Mouse (Mus musculus): Measurements from ENCODE around the gene Nuak2. TPM values are rescaled to one million over a fixed set of nuclear protein-coding genes. Genes with fewer than 3 reads are reported as not detected.

Gene Nuak2
- polyA plus RNA-seq, 1 experiment from 2014 or later = 6.0 TPM

DNA sequence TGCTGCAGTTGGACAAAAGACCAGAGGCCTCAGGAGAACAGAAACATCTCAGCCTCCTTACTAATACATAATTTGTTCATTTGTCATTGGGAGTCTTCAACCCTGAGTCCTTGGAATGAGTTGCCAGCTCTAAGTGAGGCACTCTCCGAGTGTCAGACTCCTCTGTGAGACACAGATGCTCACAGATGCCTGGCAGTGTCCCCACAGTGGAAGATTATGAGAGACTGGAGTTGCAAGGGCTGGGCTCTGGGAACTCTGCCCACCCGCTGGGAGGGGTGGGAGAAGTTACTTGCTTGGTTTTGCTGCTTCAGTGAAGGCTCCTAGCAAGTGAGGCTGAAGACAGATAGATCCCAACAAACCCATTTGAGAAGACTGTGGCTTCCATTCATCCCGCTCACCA lies 19.9 kb upstream of the Nuak2 start:
- TF ChIP-seq CTCF (IDR thresholded peaks at IDR 0.05; ENCODE audit: low read depth) (no peak), EP300 (IDR thresholded peaks at IDR 0.05; ENCODE audit: low read depth) (no peak)
- Histone ChIP-seq H3K4me2 (ENCODE audit: low read depth, low read length) (no peak overlapping the region), H3K4me1 (ENCODE audit: insufficient read depth) (peaks cover 7% of the 10 kb centered on the region), H3K36me3 (replicated peaks; ENCODE audit: insufficient read depth, low read length) (no peaks in the 10 kb centered on the region), H3K9ac (replicated peaks) (no peak overlapping the region), H3K9me3 (ENCODE audit: low read length) (no peaks in the 10 kb centered on the region), H3K27me3 (ENCODE audit: insufficient read depth, low read length) (peaks cover 39% of the 10 kb centered on the region), H3K27ac (ENCODE audit: low read depth) (no peak overlapping the region), H3K4me3 (ENCODE audit: low read depth, low read length) (no peak overlapping the region)
- WGBS (ENCODE audit: insufficient replicate concordance) = 70% methylated on average over 3 of the region's 3 CpGs
- no peak for DNase-seq
- ATAC-seq = no peak

DNA sequence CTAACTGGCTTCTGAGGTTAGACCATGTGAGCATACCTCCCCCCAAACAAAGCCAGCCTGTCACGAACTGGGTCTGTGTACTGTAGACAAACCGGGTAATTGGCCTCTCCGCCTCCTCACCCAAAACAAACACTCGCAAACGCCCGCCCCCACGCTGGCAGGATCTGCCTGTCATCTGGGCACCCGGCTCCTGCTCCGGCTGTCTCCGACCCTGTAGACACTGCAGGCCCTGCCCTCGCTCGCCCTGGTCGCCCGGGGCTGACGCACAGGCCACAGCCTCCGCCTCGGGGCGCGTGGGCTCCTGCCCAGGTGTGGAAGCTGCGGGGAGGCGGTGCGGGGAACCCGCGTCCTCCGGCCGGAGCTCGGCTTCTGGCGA lies 17.5 kb upstream of the Nuak2 start, which contains the start of gene Klhdc8a:
Gene Klhdc8a (plus strand): TSS at position 202 of the 376 bp plus-strand sequence.
- TF ChIP-seq CTCF (IDR thresholded peaks at IDR 0.05; ENCODE audit: low read depth) (no peak), EP300 (IDR thresholded peaks at IDR 0.05; ENCODE audit: low read depth) (no peak)
- ATAC-seq = peak; percentile 87
- Histone ChIP-seq H3K36me3 (replicated peaks; ENCODE audit: insufficient read depth, low read length) (no peaks in the 10 kb centered on the region), H3K9me3 (ENCODE audit: low read length) (no peaks in the 10 kb centered on the region), H3K27ac (ENCODE audit: low read depth) (peak within 1 kb of the TSS; percentile 44; the same call in 1 of the 2 replicates), H3K4me3 (ENCODE audit: low read depth, low read length) (peak within 1 kb of the TSS; percentile 58), H3K4me2 (ENCODE audit: low read depth, low read length) (peak within 1 kb of the TSS; percentile 78), H3K9ac (replicated peaks) (peak within 1 kb of the TSS; percentile 61), H3K4me1 (ENCODE audit: insufficient read depth) (peaks cover 5% of the 10 kb centered on the region), H3K27me3 (ENCODE audit: insufficient read depth, low read length) (peaks cover 43% of the 10 kb centered on the region)
- WGBS (ENCODE audit: insufficient replicate concordance) = 2% methylated on average over 28 of the region's 28 CpGs
- DNase-seq = peak; percentile 76

DNA sequence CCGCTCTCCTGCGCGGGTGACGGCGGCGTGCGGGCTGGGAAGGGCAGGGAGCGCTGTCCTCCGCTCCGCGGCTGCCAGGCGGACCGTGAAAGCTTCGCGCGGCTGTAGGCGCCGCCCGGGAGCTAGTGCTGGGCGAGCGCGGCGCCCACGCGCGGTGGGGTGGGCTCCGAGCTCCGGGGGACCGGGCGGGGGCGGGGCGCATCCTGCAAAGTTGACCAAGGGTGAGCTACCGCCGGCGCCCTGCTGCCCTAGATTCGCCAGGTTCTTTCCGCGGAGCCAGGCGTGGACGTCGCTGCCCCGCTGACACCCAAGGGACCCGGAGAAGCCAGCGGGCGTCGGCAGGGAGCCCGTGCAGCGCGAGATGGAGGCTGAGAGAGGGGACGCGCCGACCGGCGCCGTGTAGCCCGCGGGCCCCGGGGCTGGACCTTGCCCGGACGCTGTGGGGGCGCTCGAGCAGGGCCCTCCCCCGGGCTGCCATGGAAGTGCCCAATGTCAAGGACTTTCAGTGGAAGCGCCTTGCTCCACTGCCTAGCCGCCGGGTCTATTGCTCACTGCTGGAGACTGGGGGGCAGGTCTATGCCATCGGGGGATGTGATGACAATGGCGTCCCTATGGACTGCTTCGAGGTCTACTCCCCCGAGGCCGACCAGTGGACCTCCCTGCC lies 17.0 kb upstream of the Nuak2 start:
- Histone ChIP-seq H3K4me1 (ENCODE audit: insufficient read depth) (peaks cover 5% of the 10 kb centered on the region), H3K36me3 (replicated peaks; ENCODE audit: insufficient read depth, low read length) (no peaks in the 10 kb centered on the region), H3K4me3 (ENCODE audit: low read depth, low read length) (peak overlapping the region; percentile 58), H3K27ac (ENCODE audit: low read depth) (peak overlapping the region; percentile 44; the same call in 1 of the 2 replicates), H3K4me2 (ENCODE audit: low read depth, low read length) (peak overlapping the region; percentile 78), H3K9ac (replicated peaks) (peak overlapping the region; percentile 61), H3K9me3 (ENCODE audit: low read length) (no peaks in the 10 kb centered on the region), H3K27me3 (ENCODE audit: insufficient read depth, low read length) (peaks cover 43% of the 10 kb centered on the region)
- ATAC-seq (peak; percentile 57), DNase-seq (peak; percentile 43)
- WGBS (ENCODE audit: insufficient replicate concordance) = 2% methylated on average over 56 of the region's 71 CpGs
- TF ChIP-seq CTCF (IDR thresholded peaks at IDR 0.05; ENCODE audit: low read depth) = no peak
- no peak for TF ChIP-seq EP300 (IDR thresholded peaks at IDR 0.05; ENCODE audit: low read depth)

DNA sequence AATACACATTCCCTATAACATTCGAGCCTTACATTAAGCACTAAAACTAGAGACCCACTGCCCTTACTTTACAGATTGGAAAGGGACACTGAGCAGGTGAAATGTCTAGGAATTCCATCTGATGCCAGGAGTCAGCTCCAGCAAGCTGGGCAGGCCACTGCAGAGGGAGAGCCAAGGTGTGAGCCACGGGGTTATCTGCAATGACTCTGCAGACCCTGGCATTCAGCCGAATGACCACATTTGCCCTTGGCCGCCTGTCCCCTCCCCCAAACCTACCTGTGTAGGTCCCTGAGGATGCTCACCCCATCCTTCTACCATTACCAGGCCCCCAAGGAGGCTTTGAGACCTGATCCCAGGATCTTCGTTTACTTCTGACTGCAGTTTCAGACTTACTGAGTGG lies 16.2 kb upstream of the Nuak2 start:
- TF ChIP-seq CTCF (IDR thresholded peaks at IDR 0.05; ENCODE audit: low read depth) = no peak
- TF ChIP-seq EP300 (IDR thresholded peaks at IDR 0.05; ENCODE audit: low read depth) = no peak
- Histone ChIP-seq H3K4me3 (ENCODE audit: low read depth, low read length) (no peak overlapping the region), H3K9me3 (ENCODE audit: low read length) (no peaks in the 10 kb centered on the region), H3K9ac (replicated peaks) (no peak overlapping the region), H3K4me1 (ENCODE audit: insufficient read depth) (peaks cover 5% of the 10 kb centered on the region), H3K27me3 (ENCODE audit: insufficient read depth, low read length) (peaks cover 43% of the 10 kb centered on the region), H3K4me2 (ENCODE audit: low read depth, low read length) (no peak overlapping the region), H3K27ac (ENCODE audit: low read depth) (no peak overlapping the region), H3K36me3 (replicated peaks; ENCODE audit: insufficient read depth, low read length) (no peaks in the 10 kb centered on the region)
- DNase-seq (no peak), ATAC-seq (no peak)
- WGBS (ENCODE audit: insufficient replicate concordance) = 72% methylated on average over 5 of the region's 5 CpGs

DNA sequence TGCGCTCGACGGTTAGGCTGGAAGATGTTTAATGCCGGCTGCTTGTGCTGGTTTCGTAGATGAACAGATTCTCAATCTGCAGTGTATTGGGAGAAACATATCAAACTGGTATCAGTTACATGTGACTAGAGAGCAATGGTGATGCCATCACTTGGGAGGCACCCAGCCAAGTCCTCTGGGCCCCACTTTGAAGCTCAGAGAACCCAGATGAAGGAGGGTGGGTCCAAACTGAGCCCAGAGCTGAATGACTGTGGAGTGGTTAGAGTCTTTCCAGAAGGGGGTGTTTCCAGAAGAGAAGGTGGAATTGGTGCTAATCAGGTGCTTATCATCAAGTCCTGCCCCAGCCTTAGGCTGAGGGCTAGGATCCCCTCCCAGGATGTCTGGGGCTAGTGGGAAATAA lies 14.7 kb upstream of the Nuak2 start:
- TF ChIP-seq CTCF (IDR thresholded peaks at IDR 0.05; ENCODE audit: low read depth) = no peak
- whole genome bisulfite sequencing (ENCODE audit: insufficient replicate concordance) = 90% methylated on average over 5 of the region's 5 CpGs
- no peak overlapping the region for H3K9ac ChIP-seq (replicated peaks)
- no peaks in the 10 kb centered on the region for H3K9me3 ChIP-seq (ENCODE audit: low read length)
- H3K27ac ChIP-seq (ENCODE audit: low read depth) = no peak overlapping the region
- ATAC-seq (no peak), DNase-seq (no peak)
- H3K4me3 ChIP-seq (ENCODE audit: low read depth, low read length) = no peak overlapping the region
- peaks cover 5% of the 10 kb centered on the region for H3K4me1 ChIP-seq (ENCODE audit: insufficient read depth)
- no peaks in the 10 kb centered on the region for H3K36me3 ChIP-seq (replicated peaks; ENCODE audit: insufficient read depth, low read length)
- no peak overlapping the region for H3K4me2 ChIP-seq (ENCODE audit: low read depth, low read length)
- peaks cover 38% of the 10 kb centered on the region for H3K27me3 ChIP-seq (ENCODE audit: insufficient read depth, low read length)

DNA sequence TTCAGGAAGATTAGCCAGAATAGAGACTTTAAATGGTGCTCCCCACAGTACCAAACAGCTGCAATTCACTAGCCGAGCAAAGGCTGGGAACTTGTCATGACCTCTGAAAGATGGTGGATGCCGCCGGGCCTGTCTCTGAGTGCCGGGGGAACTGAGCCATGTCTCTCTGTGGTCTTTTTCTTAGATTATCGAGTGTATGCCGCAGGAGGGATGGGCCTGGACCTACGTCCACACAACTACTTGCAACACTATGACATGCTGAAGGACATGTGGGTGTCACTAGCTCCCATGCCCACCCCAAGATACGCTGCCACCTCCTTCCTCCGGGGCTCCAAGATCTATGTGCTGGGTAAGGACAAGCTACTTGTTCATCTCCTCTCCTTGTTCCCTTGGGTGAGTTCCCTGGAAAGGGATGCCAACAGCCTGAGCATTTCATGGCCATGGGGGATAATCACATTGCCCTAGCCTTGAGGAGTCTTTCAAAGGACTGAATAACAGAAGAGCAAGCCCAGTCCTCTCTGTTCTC lies 13.5 kb upstream of the Nuak2 start:
- no peak for TF ChIP-seq CTCF (IDR thresholded peaks at IDR 0.05; ENCODE audit: low read depth)
- no peak for TF ChIP-seq EP300 (IDR thresholded peaks at IDR 0.05; ENCODE audit: low read depth)
- WGBS (ENCODE audit: insufficient replicate concordance) = 84% methylated on average over 9 of the region's 9 CpGs

More for the DNA sequence above, 13.5 kb upstream of the Nuak2 start:
- Histone ChIP-seq H3K27me3 (ENCODE audit: insufficient read depth, low read length) (peaks cover 32% of the 10 kb centered on the region), H3K9me3 (ENCODE audit: low read length) (no peaks in the 10 kb centered on the region), H3K4me2 (ENCODE audit: low read depth, low read length) (no peak overlapping the region), H3K27ac (ENCODE audit: low read depth) (no peak overlapping the region), H3K36me3 (replicated peaks; ENCODE audit: insufficient read depth, low read length) (no peaks in the 10 kb centered on the region), H3K4me1 (ENCODE audit: insufficient read depth) (peaks cover 5% of the 10 kb centered on the region), H3K4me3 (ENCODE audit: low read depth, low read length) (no peak overlapping the region), H3K9ac (replicated peaks) (no peak overlapping the region)
- ATAC-seq (no peak), DNase-seq (no peak)
